Mouse (Mus musculus) G1E (cell line): ENCODE data around the gene Zfp36l2. TPM values are rescaled to one million over a fixed set of nuclear protein-coding genes. Genes with fewer than 3 reads are reported as not detected.
A peak's percentile ranks its signal among the peaks of the same experiment; 100 is the strongest.

ENCODE experiments used
- ATAC-seq: 2 replicates; pipeline ENCODE4 v1.8.0; 2016; ENCODE audit warnings: mild to moderate bottlenecking; ENCODE audit not compliant: insufficient number of reproducible peaks, poor library complexity, low FRiP score, severe bottlenecking; ENCODE audit errors: extremely low read depth
- DNase-seq: peaks from one replicate; pipeline ENCODE4 v3.0.0; 2012; ENCODE audit warnings: low spot score
- H3K27me3 ChIP-seq: 2 replicates; pipeline ENCODE4 v1.6.1; 2012; ENCODE audit warnings: mild to moderate bottlenecking, low read length, inconsistent platforms; ENCODE audit not compliant: insufficient read depth
- H3K36me3 ChIP-seq: replicated peaks from 2 replicates; pipeline ENCODE3; 2012; ENCODE audit warnings: mild to moderate bottlenecking, inconsistent platforms
- H3K4me1 ChIP-seq: 2 replicates; pipeline ENCODE4 v1.6.1; 2012; ENCODE audit warnings: low read depth, low read length, inconsistent platforms, mixed read lengths; ENCODE audit not compliant: insufficient read depth
- H3K4me3 ChIP-seq: 2 replicates; pipeline ENCODE4 v1.5.1; 2012; ENCODE audit warnings: low read depth, mild to moderate bottlenecking, inconsistent platforms, low read length, moderate library complexity, mixed read lengths
- H3K9me3 ChIP-seq: replicated peaks from 2 replicates; pipeline ENCODE4 v1.6.1; 2012; ENCODE audit warnings: inconsistent platforms
- CTCF ChIP-seq: IDR thresholded peaks from 2 replicates; pipeline ENCODE4 v1.5.1; 2012; ENCODE audit warnings: low read depth, low read length, inconsistent platforms, mixed read lengths
- GATA1 ChIP-seq: IDR thresholded peaks from 2 replicates; pipeline ENCODE4 v1.6.1; 2012; ENCODE audit warnings: borderline replicate concordance, low read length, inconsistent platforms, mixed read lengths
- GATA2 ChIP-seq: IDR thresholded peaks from 2 replicates; pipeline ENCODE4 v1.6.1; 2012; ENCODE audit warnings: low read depth, low read length, inconsistent platforms, borderline replicate concordance
- POLR2AphosphoS5 ChIP-seq: IDR thresholded peaks from 2 replicates; pipeline ENCODE4 v1.6.1; 2012; ENCODE audit warnings: low read depth, low read length, inconsistent platforms; ENCODE audit not compliant: insufficient replicate concordance
- TAL1 ChIP-seq: conservative IDR thresholded peaks from 2 replicates; pipeline ENCODE4 v1.6.1; 2012; ENCODE audit warnings: low read depth, low read length, inconsistent platforms, mixed read lengths
- polyA plus RNA-seq: library from polyadenylated mRNA; stranded (reverse); fragments of >175 nt; gene quantifications from 2 replicates; pipeline ENCODE4 v1.2.3, GENCODE M21; 2012
- total RNA-seq, 2 experiments: library from RNA; stranded (forward) in 1 of 2; stranded (reverse) in 1 of 2; fragments of 200-1000 nt in 1 of 2; fragments of >200 nt in 1 of 2; fragmentation: Nextera tagmentation in 1 of 2; gene quantifications; 2 replicates each; pipeline ENCODE4 v1.2.3; 2014 to 2017

Zfp36l2 gene
- total and polyA plus RNA-seq, 3 experiments: 112 to 884 (median 417) TPM

DNA sequence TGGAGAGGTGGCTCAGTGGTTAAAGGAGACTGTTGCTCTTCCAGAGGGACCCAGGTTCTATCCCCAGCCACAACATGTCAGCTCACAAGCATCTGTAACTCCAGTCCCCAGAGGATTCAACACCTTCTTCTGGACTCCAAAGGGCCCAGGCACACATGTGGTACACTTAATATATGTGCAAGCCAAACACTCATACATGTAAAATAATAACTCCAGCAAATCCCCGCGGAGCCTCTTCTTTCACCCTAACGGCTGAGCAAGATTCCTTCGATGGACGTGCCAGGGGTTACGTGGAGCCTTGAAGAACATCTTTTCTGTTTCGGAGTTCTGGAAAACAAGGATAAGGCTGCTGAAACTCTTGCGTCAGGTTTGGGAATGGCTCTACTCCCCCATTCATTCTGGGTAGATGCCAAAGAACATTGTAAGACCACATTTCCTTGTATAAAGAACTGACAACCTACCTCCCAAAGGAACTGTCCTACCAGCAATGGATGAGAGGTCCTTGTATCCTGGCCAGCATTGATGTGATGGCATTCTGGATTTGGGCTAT, 25.5 kb downstream of the Zfp36l2 start:
- TF ChIP-seq GATA2: no peak
- TF ChIP-seq CTCF: no peak
- TF ChIP-seq TAL1: no peak
- no peak for TF ChIP-seq GATA1
- no peak for TF ChIP-seq POLR2AphosphoS5
- Histone ChIP-seq H3K36me3 (no peaks in the 10 kb centered on the region), H3K4me1 (peaks cover 82% of the 10 kb centered on the region), H3K9me3 (no peaks in the 10 kb centered on the region), H3K27me3 (no peaks in the 10 kb centered on the region), H3K4me3 (no peak overlapping the region)
- ATAC-seq: no peak
- no peak for DNase-seq

DNA sequence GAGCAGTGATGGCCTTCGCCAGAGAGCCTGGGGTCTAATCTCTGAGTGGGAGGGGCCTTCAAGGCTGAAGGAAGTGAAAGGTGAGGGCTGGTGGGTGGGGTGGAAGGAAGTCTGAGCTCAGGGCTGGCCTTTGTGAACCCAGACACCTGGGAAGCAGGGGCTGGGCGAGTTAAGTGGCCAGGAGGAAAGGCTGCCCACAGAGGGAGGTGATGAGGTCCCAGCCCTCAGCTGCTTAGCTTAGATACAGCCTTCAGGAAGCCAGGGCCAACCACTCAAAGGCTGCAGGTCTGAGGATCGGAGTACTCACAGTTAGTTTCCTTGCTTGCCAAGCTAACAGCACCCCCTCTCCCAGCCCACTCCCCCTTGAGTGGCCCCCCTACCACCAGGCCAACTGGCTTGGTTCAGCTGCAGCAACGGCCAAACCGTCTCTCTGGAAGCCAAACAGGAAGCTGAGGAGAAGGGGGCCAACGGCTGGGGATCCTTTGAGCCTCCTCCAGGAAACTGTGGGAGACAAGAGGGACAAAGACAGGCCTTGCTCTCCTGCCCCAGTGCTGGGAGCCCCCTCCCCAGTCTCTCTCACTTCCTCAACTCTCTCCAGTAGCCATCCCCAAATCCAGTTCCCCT, 26.4 kb downstream of the Zfp36l2 start:
- Histone ChIP-seq H3K27me3 (no peaks in the 10 kb centered on the region), H3K4me1 (peaks cover 85% of the 10 kb centered on the region), H3K4me3 (peak overlapping the region; percentile 25; the same call in 1 of the 2 replicates), H3K9me3 (no peaks in the 10 kb centered on the region), H3K36me3 (no peaks in the 10 kb centered on the region)
- TF ChIP-seq GATA1: no peak
- no peak for TF ChIP-seq GATA2
- no peak for TF ChIP-seq TAL1
- no peak for TF ChIP-seq POLR2AphosphoS5
- TF ChIP-seq CTCF: no peak
- ATAC-seq: peak; percentile 38
- no peak for DNase-seq

DNA sequence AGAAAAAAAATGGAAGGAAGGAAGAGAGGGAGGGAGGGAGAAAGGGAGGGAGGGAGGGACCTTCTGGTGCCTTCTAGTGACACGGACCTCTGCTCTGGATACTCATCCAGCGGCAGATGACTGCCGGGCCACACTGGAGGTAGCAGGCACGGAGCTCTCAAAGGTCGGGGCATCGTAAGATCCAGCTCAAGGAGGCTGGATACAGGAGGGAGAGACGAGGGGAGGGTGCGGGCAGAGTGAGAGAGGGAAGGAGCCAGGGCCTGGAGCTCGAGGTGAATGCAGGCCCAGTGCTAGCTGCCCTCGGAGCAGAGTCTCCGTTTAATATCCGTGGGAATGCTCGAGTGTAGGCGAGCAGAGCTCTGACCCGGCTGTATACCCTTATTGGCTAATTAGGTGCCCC, 28.9 kb downstream of the Zfp36l2 start:
- DNase-seq (no peak), ATAC-seq (no peak)
- H3K9me3 ChIP-seq: no peaks in the 10 kb centered on the region
- H3K36me3 ChIP-seq: no peaks in the 10 kb centered on the region
- H3K4me1 ChIP-seq: peaks cover 90% of the 10 kb centered on the region
- no peak overlapping the region for H3K4me3 ChIP-seq
- no peaks in the 10 kb centered on the region for H3K27me3 ChIP-seq
- no peak for TF ChIP-seq TAL1
- no peak for TF ChIP-seq CTCF
- TF ChIP-seq GATA2: no peak
- TF ChIP-seq GATA1: no peak
- no peak for TF ChIP-seq POLR2AphosphoS5

DNA sequence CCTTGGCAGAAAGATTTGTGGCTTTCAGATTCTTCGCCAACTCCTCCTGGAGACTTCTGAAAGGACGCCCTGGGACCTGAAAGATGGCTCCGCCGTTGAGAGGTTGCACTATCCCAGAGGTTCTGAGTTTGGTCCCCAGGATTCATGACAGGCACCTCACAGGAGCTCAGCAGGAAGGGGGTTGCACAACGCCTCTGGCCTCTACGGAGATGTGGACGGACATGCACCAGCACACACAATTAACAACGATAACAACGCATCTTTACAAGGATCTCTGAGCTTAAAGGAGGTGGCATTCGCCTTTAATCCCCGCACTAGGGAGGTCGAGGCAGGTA, 29.3 kb downstream of the Zfp36l2 start:
- no peak overlapping the region for H3K4me3 ChIP-seq
- ATAC-seq (no peak), DNase-seq (no peak)
- no peaks in the 10 kb centered on the region for H3K27me3 ChIP-seq
- no peaks in the 10 kb centered on the region for H3K36me3 ChIP-seq
- peaks cover 91% of the 10 kb centered on the region for H3K4me1 ChIP-seq
- H3K9me3 ChIP-seq: no peaks in the 10 kb centered on the region
- TF ChIP-seq GATA1 (no peak), GATA2 (no peak), POLR2AphosphoS5 (no peak), TAL1 (no peak), CTCF (no peak)

DNA sequence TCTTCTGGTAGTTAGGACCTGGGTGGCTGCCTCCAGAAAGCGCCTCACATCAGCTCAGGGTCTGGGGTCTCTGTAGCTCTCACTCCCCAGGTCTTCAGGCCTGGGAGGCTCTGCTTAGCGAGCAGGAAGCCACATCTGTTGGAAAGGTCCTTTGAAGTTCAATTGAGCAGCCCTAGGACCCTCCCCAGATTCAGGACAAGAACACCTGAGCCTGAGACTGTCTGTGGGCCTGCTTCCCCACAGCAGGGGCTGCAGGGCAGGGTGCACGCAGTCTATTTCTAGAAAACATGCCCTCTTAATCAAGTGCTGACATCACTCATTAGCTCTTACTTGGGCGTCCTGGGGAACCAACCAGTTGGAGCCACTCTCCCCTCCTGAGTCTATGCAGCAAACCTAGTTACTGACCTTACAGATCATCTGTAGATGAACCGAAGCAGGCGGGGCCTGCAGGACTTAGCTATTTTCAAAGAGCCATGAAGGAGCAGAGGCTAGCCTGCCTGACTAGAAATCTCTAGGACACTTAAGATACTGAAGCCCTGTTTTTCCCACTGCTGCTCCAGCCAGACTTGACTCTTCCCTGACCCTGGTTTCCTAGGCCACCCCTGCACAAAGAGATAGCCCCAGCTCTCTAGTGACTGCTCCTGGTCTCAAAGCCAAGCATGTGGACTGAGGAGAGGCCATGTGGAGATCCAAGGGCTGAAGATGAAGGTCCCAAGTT, 29.8 kb downstream of the Zfp36l2 start:
- Histone ChIP-seq H3K27me3 (no peaks in the 10 kb centered on the region), H3K9me3 (no peaks in the 10 kb centered on the region), H3K4me3 (no peak overlapping the region), H3K4me1 (peaks cover 91% of the 10 kb centered on the region), H3K36me3 (no peaks in the 10 kb centered on the region)
- no peak for TF ChIP-seq GATA1
- TF ChIP-seq CTCF: no peak
- TF ChIP-seq POLR2AphosphoS5: no peak
- no peak for TF ChIP-seq GATA2
- TF ChIP-seq TAL1: no peak
- DNase-seq: no peak
- ATAC-seq: no peak

DNA sequence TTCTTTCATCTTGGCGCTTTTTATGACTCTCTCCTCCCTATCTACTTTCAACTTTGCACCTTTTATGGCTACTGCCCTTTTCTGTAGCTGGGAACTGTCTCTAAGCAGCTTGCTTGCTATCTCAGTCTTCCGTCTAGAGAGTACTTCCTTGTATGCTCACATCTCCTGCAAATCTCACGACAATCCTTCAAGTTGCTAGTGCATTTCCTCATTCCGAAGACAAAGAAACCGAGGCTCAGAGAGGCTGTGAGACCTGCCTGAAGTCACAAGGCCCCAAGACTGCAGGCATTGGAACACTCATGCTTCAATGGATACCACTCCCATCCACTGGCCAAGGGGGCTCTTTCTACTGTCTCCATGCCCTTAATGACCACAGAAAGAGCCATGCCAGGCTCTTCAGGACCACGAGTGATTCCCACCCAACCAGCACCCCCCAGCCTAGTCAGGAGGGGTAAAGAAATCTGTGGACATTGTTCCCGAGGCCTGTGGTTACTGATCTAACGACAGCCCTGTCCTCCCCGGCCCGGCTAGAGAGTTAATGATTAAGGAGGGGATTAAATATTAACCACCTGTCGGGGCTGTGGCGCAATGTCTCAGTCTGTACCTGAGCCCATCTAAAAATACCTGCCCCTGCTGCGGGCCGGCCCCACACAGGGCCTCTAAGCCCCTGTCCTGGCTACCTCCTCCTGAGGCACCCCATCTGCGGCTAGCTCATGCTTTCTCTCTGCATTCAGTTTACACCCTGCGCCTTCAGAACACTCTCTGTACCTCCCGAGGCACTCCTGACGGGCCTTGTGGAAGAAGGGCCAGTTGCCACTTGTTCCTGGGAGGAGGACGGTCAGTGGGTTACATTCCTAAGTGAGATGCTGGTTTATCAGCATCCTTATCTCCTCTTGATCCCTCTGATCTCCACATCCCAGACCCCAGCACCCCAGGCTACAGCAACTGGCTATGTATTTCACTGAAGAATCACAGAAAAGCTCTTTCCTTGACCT, 30.7 kb downstream of the Zfp36l2 start:
- ATAC-seq (no peak), DNase-seq (no peak)
- Histone ChIP-seq H3K4me3 (no peak overlapping the region), H3K27me3 (no peaks in the 10 kb centered on the region), H3K36me3 (no peaks in the 10 kb centered on the region), H3K9me3 (no peaks in the 10 kb centered on the region), H3K4me1 (peaks cover 92% of the 10 kb centered on the region)
- TF ChIP-seq CTCF (no peak), TAL1 (no peak), GATA2 (no peak), GATA1 (no peak), POLR2AphosphoS5 (no peak)
